Mouse (Mus musculus): ENCODE results near the gene Plk3. TPM values are rescaled to one million over a fixed set of nuclear protein-coding genes. Genes with fewer than 3 reads are reported as not detected.

The Plk3 gene
- polyA plus RNA-seq, 1 experiment: 20.4 TPM

GRCm38 (mm10) chr4:117143023-117143422 lies 9.3 kb upstream of the Plk3 start:
- TF ChIP-seq POLR2A (IDR thresholded peaks at IDR 0.05; ENCODE audit: borderline replicate concordance, extremely low read depth, low read depth, low read length): no peak
- no peak for TF ChIP-seq CTCF (IDR thresholded peaks at IDR 0.05; ENCODE audit: insufficient read depth, low read length)
- DNase-seq: no peak
- Histone ChIP-seq H3K4me3 (replicated peaks; ENCODE audit: extremely low read depth, low read depth, low read length) (no peak overlapping the region), H3K4me1 (ENCODE audit: control insufficient read depth, insufficient read depth, low read length) (no peaks in the 10 kb centered on the region; the same call in 1 of the 2 replicates)
- WGBS: 58% methylated on average over 7 of the region's 7 CpGs

GRCm38 (mm10) chr4:117140613-117141012 lies 6.8 kb upstream of the Plk3 start:
- Histone ChIP-seq H3K4me3 (replicated peaks; ENCODE audit: extremely low read depth, low read depth, low read length) (no peak overlapping the region), H3K4me1 (ENCODE audit: control insufficient read depth, insufficient read depth, low read length) (no peaks in the 10 kb centered on the region; the same call in 1 of the 2 replicates)
- no peak for TF ChIP-seq CTCF (IDR thresholded peaks at IDR 0.05; ENCODE audit: insufficient read depth, low read length)
- TF ChIP-seq POLR2A (IDR thresholded peaks at IDR 0.05; ENCODE audit: borderline replicate concordance, extremely low read depth, low read depth, low read length): no peak
- no peak for DNase-seq
- WGBS: 33% methylated on average over 4 of the region's 4 CpGs

- H3K4me1 ChIP-seq (ENCODE audit: control insufficient read depth, insufficient read depth, low read length): no peaks in the 10 kb centered on the region; the same call in 1 of the 2 replicates
- H3K4me3 ChIP-seq (replicated peaks; ENCODE audit: extremely low read depth, low read depth, low read length): no peak overlapping the region
- DNase-seq: no peak
- WGBS: 0% methylated on average over 2 of the region's 2 CpGs
- TF ChIP-seq CTCF (IDR thresholded peaks at IDR 0.05; ENCODE audit: insufficient read depth, low read length) (peak; percentile 75), POLR2A (IDR thresholded peaks at IDR 0.05; ENCODE audit: borderline replicate concordance, extremely low read depth, low read depth, low read length) (no peak)
These were observed 5.5 kb upstream of the Plk3 start for GRCm38 (mm10) chr4:117139217-117139612.

GRCm38 (mm10) chr4:117138295-117139216 lies 4.8 kb upstream of the Plk3 start:
- 63% methylated on average over 16 of the region's 17 CpGs for WGBS
- TF ChIP-seq CTCF (IDR thresholded peaks at IDR 0.05; ENCODE audit: insufficient read depth, low read length): no peak
- TF ChIP-seq POLR2A (IDR thresholded peaks at IDR 0.05; ENCODE audit: borderline replicate concordance, extremely low read depth, low read depth, low read length): no peak
- Histone ChIP-seq H3K4me1 (ENCODE audit: control insufficient read depth, insufficient read depth, low read length) (no peaks in the 10 kb centered on the region; the same call in 1 of the 2 replicates), H3K4me3 (replicated peaks; ENCODE audit: extremely low read depth, low read depth, low read length) (no peak overlapping the region)
- no peak for DNase-seq

- TF ChIP-seq POLR2A (IDR thresholded peaks at IDR 0.05; ENCODE audit: borderline replicate concordance, extremely low read depth, low read depth, low read length) (no peak), CTCF (IDR thresholded peaks at IDR 0.05; ENCODE audit: insufficient read depth, low read length) (no peak)
- peak; percentile 58 for DNase-seq
- WGBS: 29% methylated on average over 8 of the region's 8 CpGs
- Histone ChIP-seq H3K4me1 (ENCODE audit: control insufficient read depth, insufficient read depth, low read length) (peaks cover 5% of the 10 kb centered on the region), H3K4me3 (replicated peaks; ENCODE audit: extremely low read depth, low read depth, low read length) (no peak overlapping the region)
These were observed 2.3 kb upstream of the Plk3 start for GRCm38 (mm10) chr4:117136034-117136433.

- TF ChIP-seq CTCF (IDR thresholded peaks at IDR 0.05; ENCODE audit: insufficient read depth, low read length): no peak
- TF ChIP-seq POLR2A (IDR thresholded peaks at IDR 0.05; ENCODE audit: borderline replicate concordance, extremely low read depth, low read depth, low read length): no peak
- no peak overlapping the region for H3K4me3 ChIP-seq (replicated peaks; ENCODE audit: extremely low read depth, low read depth, low read length)
- 29% methylated on average over 2 of the region's 2 CpGs for WGBS
- DNase-seq: no peak
- H3K4me1 ChIP-seq (ENCODE audit: control insufficient read depth, insufficient read depth, low read length): peaks cover 5% of the 10 kb centered on the region
These were observed 835 bp upstream of the Plk3 start for GRCm38 (mm10) chr4:117134601-117134995.

- 1% methylated on average over 42 of the region's 42 CpGs for WGBS
- DNase-seq: no peak
- no peak for TF ChIP-seq POLR2A (IDR thresholded peaks at IDR 0.05; ENCODE audit: borderline replicate concordance, extremely low read depth, low read depth, low read length)
- no peak for TF ChIP-seq CTCF (IDR thresholded peaks at IDR 0.05; ENCODE audit: insufficient read depth, low read length)
- Histone ChIP-seq H3K4me1 (ENCODE audit: control insufficient read depth, insufficient read depth, low read length) (peaks cover 5% of the 10 kb centered on the region), H3K4me3 (replicated peaks; ENCODE audit: extremely low read depth, low read depth, low read length) (peak overlapping the region; percentile 74)
These were observed 382 bp downstream of the Plk3 start for GRCm38 (mm10) chr4:117133366-117133796.

- WGBS: 60% methylated on average over 11 of the region's 11 CpGs
- Histone ChIP-seq H3K4me1 (ENCODE audit: control insufficient read depth, insufficient read depth, low read length) (peaks cover 5% of the 10 kb centered on the region), H3K4me3 (replicated peaks; ENCODE audit: extremely low read depth, low read depth, low read length) (no peak overlapping the region)
- TF ChIP-seq CTCF (IDR thresholded peaks at IDR 0.05; ENCODE audit: insufficient read depth, low read length) (no peak), POLR2A (IDR thresholded peaks at IDR 0.05; ENCODE audit: borderline replicate concordance, extremely low read depth, low read depth, low read length) (no peak)
- no peak for DNase-seq
These were observed 994 bp downstream of the Plk3 start for GRCm38 (mm10) chr4:117132794-117133143.

GRCm38 (mm10) chr4:117131890-117132793 lies 1.6 kb downstream of the Plk3 start:
- 65% methylated on average over 7 of the region's 7 CpGs for WGBS
- no peak for TF ChIP-seq POLR2A (IDR thresholded peaks at IDR 0.05; ENCODE audit: borderline replicate concordance, extremely low read depth, low read depth, low read length)
- no peak for TF ChIP-seq CTCF (IDR thresholded peaks at IDR 0.05; ENCODE audit: insufficient read depth, low read length)
- DNase-seq: no peak
- Histone ChIP-seq H3K4me1 (ENCODE audit: control insufficient read depth, insufficient read depth, low read length) (peaks cover 5% of the 10 kb centered on the region), H3K4me3 (replicated peaks; ENCODE audit: extremely low read depth, low read depth, low read length) (no peak overlapping the region)
